Mouse (Mus musculus) adrenal gland, adult 2 months (tissue): ENCODE data around the gene Dusp22. TPM values are rescaled to one million over a fixed set of nuclear protein-coding genes. Genes with fewer than 3 reads are reported as not detected.

ENCODE experiments used
- DNase-seq: peaks from one replicate; pipeline ENCODE4 v3.0.0; 2021
- long read RNA-seq: library from polyadenylated mRNA; stranded (forward); transcript quantifications from one replicate; pipeline ENCODE4 v2.0.0, GENCODE M21; 2021
- polyA plus RNA-seq: library from polyadenylated mRNA; depleted of rRNA; stranded (reverse); fragments of >200 nt; gene quantifications from 2 replicates; pipeline ENCODE4 v1.2.3, GENCODE M21; 2012; rRNA removed
- total RNA-seq, 2 experiments: library from RNA; stranded (reverse); gene quantifications; 2 replicates each; pipeline ENCODE4 v1.2.3; 2021

Dusp22 gene
- total RNA-seq (10 to 100 TPM; 21.8 to 29.6 TPM), polyA plus RNA-seq (7.6 and 9.5 TPM in 2 replicates)
- long read RNA-seq, transcript Dusp22-202 (7 exons, 3,015 nt) = major isoform, 16 of 27 reads
- long read RNA-seq, transcript Dusp22-201 (8 exons, 1,161 nt) = minor isoform, 11 of 27 reads
- long read RNA-seq, partial matches to known transcripts = 0 of 27 reads
- long read RNA-seq, other reads (novel, unspliced or antisense) = 0 of 27 reads

DNA sequence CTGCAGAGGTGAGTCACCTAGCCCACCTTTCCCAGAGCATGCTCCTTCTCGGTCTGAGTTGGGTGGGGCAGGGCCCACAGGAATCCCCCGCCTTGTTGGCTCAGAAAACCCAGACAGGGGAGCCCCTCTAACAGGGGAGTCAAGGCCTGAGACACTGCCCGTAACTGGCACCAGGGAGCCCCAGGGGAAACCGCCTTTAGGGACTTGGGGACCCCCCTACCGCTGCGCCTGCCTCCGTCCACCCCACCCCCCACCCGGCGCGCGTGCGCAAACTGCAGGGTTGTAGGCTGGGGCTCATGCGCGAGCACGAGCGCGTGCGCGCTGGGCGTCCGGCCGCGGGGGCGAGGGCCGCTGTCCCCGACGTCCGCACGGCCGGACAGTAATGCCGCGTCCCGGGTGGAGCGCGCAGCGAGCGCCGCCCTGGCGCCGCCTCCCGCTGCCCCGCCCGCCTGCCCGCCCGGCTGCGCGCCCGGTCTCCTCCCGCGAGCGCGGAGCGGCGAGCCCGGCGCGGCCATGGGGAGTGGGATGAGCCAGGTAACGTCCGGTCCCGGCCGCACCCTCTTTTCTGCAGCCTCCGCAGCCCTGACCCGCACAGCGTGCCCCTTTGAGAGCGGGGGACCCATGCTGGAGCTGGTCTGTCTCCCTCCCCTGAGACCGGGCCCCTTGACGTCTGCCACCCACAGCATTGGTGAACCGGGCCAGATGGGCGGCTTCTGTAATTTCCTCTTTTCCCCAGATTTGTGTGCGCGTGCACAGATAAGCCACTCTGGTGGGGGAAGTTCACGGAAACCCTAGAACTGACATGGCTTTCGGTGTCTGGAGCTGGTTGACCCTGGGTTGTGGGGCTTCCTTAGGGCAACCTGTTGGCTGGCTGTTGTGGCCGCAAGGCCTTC, at the start of gene Dusp22:
Dusp22 (plus strand) TSS at position 387 of the 893 bp plus-strand sequence.
- peak; percentile 97 for DNase-seq

DNA sequence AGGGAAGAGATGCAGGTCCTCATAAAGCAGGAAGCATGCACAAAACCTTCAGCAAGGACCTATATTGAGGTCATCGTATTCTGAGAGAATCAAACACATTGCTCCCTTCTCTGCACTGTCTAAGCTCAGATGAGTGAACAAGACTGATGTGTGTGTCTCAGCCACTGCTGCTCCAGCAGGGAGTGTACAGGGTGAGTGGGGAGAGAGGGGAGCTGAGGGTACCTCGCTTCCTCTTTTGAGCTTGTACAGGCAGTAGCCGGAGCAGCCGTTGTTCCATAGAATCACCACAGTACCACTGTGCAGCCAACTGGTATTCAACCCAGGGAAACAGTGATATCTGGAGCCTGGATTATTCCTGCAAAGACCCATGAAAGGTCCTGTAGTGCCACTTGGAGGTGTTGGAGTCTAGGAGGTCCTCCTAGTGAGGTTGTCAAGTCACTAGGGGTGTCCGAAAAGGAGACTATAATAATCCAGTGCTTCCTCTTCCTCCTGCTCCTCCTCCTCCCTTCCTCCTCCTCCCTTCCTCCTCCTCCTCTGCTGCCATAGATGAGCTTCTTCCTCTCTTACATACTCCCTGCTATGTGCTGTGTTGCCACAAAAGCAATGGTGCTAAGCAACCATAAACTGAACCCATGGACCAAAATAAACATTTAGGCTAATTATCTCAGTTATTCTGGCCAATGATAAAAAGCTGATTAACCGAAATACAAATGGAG, 47.6 kb upstream of the Dusp22 start:
- no peak for DNase-seq

DNA sequence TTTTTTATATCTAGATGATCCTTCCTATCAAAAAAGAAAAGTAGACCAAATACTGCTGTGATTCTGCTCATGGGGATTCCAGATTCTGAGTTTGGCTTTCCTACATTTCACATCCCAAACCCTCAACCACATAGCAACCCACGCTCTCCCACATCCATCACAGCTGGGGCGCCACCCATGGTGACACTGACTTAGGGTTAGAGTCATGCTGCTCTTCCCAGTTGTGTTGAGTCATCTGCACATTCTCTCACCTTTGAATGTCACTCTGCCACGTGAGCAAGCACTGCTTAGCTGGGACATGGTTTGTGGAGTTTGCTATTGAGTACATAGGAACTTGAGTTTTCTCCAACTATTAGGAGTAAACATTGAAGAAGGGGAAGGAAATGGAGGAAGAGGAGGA, 40.1 kb upstream of the Dusp22 start:
- peak; percentile 14 for DNase-seq

DNA sequence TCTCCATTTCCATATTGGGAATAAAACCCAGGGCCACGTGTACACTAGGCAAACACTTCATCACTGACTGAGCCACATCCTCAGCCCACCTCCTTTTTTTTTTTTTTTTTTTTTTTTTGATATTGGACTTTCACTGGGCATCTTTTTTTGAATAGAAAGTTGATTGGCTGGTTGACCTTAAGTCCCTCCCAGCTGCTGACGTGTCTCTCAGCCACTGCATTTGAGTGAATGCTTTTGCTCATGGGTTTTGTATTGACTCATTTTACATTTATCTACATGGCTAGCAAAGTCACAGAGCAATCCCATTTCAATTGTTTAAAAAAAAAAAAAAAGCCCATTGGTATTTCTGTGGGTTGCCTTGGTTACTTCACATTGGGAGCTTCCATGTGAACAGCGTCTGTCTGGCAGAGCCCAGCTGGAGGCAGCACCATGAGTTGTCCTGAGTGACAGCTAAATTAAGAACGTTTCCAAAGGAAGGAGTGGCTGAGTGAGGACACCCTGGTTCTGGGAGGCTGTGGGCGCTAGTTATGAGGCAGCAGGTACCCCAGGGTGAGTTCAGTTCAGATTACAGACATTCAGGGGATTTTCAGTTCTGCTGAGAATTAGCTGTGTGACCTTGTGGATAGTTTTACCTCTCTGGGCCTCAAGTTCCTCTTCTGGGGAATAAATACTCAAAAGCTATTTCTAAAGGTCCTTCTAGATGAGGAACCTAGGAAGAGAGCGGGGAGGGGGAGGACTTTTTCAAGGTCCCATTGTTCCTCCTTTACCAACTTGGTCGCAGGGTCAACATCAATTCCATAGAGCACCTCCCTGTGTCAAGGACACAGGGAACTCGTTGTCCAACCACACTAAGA, 31.4 kb upstream of the Dusp22 start:
- DNase-seq = no peak

DNA sequence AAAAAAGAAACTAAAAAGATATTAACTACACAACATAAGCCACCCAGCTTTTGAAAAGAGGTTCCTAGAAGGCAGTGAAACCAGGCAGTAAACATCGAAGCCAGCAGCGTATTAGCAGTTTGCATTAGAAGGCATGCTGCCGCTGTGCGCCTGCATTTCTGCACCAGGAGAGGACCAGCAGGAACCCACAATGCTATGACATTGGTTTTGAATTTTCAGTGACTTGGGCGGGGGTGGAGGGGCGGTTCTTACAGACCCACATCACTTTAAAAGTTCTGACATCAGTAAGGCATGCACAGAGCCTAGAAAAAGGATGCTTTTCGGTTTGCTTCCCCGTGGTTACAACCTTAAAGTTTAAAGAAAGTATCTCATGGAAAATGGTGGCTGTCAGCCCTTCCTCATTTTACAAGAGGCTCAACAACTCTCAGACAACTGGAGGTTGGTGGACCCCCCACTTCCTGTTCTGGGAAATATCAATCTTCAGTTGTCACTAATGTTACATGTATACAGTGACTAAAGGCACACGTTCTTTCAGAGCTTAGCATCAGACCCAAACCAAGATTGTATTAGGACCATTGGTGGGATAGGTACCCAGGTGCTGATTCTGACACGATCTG, 29.9 kb upstream of the Dusp22 start:
- DNase-seq = no peak

DNA sequence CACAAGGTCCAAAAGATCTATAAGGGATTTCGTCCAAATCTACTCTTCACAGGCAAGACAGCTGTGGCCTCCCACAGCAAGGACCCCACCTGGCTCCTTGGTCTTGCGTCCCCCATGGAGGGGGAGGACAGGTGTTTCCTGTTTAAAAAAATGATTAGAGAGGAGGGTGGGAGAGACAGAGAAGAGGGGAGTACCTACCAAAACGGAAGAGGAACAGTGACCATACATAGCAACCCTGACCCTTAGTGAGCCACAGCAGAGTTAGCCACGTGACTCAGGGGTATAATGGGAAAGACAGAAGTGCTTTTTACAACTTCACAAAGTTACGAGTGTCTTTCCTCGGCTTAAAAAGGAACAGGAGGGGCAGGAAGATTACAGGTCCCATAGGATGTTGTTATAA, 26.8 kb upstream of the Dusp22 start:
- DNase-seq = no peak

DNA sequence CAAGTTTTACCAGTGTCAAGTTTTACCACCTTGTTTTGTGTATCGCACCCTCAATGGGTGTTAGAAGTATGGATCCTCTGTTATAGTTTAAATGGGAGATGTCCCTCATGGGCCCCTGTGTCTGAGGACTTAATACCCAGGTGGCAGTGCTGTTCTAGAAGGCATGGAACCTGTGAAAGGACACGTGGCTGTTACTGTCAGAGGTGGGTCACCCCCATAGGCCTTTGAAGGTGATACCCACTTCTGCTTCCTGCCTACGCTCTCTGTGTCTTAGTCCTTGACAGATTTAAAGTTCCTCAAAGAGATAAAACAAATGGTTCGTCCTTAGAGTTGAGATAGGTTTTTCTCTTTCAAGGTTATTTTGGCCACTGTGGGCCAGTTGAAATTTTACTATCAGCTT, 23.3 kb upstream of the Dusp22 start:
- DNase-seq = no peak

DNA sequence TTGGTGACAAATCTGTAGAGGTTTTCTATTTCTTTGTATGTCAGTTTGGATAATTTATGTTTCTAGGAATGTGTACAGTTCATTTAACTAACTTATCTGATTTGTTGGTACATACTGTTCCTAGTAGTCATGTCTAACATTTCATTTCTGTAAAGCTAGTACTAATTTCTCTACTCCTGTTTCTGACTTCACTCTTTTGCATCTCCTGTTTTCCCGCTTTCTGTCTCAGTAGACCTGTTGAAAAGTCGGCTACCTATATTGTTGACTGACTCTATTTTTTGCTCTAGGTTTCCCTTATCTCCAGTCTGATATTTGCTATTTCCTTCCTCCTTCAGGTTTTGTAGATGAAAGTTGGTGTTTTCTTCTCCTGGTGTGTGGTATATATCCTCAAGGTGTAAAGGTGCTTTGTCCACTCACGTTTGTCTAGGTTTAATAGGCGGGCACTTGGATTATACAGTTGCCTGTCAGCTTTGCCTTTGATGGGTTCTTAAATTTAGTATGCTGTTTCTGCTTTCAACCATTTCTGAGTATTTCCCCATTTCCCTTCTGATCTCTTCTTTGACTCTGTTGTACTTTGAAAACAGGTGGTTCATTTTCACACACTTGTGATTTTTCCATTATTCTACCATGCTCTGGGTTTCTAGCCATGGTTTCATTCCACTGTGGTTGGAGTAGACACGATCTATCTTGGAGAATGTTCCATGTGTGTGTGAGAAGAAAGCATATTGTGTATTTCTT, 21.3 kb upstream of the Dusp22 start:
- DNase-seq = no peak

DNA sequence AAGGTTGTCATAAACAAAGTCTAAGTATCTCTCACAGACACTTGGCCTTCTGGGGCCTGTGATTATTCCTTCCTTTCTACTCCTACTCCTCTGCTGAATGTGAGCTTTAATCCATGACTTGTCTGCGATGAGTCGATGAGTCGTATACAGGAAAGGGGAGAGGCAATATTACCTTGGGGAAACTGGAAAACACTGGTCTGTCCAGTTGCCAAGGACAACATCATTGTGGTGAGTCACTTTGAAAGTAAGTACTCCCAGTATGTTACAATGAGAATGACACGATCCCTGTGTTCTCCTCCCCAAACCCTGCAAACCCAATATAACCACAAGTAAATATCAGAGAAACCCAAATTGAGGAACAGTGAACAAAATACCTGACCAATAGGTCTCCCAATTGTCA, 17.7 kb upstream of the Dusp22 start:
- peak; percentile 71 for DNase-seq

DNA sequence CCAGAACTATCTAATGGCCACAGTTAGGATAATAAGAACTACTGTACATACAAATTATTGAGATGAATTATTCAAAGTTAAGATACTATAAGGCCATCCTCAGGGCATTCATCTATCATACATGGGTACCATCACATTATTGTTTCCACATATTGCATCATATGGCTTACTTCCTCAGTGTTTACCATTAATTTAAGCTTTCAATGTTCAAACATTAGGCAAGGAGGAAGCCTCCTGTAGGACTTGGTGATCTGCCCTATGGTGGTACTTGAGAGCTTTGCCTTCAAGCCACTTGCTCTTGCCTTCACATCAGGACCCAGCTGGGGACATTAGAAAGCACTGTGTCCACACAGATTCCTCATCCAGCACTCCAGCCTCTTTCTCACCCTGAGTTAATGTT, 11.3 kb upstream of the Dusp22 start:
- no peak for DNase-seq

DNA sequence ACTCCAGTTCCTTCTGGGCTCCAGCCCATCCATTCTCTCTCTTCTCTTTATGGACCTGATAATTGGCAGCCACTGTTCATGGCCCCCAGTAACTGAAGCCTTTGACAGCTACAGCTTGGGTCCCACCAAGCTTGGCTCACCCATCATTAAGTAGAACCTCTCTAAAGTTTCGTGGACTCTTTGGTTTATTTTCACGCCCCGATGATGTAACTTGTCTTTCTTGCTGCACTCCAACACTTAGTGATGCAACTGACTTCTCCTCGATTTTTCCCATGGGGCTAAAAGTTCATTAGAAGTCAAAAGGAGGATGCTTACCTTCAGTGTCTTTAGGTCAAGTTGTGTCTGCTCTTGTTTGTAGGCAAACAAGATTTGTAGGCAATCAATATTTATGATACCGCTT, 10.6 kb upstream of the Dusp22 start:
- no peak for DNase-seq

DNA sequence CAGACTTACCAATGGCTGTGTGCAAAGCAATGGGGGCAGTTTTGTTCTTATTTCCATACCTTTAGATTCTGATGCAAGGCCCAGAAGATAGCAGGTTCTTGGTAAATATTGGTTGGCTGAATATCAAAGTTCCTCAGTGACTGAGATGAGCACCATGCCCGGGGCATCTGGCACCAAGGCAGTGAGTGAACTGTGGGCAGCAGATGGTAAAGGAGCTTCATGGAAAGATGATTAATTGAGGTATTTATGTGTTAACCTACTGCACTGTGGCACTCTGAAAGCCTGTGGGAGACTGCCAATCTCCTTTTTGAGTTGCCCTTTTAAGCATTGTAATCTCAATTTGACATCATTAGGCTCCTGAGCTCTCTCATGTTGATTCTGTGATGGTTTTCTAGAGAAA, 9.1 kb upstream of the Dusp22 start:
- DNase-seq = no peak

DNA sequence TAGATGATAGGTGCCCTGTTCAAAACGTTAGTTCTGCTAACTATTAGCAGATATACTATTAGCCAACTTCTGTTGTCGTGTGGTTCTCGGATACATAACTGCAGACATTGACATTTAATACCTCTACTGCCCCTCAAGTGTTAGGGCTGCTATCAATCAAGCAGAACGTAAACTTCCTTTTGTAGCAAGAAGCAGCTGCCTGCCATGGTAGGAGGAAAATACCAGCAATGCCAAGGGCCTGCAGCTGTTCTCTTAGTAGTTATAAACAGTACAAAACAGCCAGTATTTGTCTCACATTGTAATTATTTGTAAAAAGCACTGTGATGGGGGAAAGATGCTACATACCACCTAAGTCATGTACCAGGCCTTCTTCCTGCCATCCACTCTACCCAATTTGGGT, 6.7 kb upstream of the Dusp22 start:
- no peak for DNase-seq

DNA sequence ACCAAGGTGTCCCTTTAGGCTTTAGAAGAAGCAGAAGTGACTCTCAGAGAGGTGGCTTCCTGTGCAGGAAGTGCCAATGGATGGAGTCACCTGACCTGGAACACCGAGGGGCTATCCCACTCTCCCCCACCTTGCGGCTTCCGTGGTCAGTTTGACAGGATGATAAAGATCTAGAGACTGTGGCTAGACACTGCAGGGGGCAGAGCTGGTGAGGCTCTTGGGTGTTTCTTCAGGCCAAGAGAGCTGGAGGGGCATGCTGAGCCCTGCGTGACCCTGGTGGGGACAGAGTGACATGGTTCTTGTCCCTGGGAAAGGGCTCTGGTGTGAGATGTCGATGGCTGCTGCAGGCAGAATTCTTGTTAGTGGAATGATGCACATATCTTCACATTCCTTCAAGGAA, 5.3 kb upstream of the Dusp22 start:
- no peak for DNase-seq

DNA sequence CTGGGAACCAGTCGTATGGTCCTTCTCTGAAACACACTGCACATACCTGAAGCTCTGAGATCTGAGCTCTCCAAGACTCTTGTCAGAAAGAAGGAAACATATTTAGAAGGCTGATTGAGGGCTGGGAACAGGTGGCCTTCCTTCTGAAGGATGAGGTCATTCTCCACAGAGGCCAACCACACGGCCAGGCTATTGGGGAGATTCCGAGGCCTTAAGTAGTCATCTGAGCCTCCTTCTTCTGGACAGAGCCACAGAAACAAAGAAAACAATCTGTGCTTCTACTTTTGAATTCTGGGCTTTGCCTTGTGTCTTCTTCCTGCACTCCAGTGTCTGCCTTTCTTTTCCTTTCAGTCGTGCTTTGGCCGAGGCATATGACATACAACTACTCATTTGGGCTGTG, 2.9 kb upstream of the Dusp22 start:
- no peak for DNase-seq

DNA sequence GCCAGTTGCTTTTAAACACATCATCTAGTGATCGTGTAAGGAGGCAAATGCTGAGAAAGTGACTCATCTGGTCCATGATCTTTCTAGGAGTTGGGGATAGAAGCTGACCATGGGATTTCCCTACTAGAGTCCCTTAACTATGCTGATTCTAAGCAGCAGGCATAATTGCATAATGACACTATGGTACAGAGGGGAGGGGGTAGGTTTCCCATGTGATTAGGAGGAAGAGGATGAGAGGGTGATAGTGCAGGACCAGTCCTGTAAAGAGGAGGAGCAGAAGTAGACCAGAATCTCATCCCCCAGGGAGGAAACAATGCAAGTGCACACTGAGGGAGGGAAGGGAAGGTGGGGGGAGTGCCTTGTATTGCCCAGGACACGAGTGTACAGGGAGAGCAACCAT, 2.0 kb upstream of the Dusp22 start:
- no peak for DNase-seq

DNA sequence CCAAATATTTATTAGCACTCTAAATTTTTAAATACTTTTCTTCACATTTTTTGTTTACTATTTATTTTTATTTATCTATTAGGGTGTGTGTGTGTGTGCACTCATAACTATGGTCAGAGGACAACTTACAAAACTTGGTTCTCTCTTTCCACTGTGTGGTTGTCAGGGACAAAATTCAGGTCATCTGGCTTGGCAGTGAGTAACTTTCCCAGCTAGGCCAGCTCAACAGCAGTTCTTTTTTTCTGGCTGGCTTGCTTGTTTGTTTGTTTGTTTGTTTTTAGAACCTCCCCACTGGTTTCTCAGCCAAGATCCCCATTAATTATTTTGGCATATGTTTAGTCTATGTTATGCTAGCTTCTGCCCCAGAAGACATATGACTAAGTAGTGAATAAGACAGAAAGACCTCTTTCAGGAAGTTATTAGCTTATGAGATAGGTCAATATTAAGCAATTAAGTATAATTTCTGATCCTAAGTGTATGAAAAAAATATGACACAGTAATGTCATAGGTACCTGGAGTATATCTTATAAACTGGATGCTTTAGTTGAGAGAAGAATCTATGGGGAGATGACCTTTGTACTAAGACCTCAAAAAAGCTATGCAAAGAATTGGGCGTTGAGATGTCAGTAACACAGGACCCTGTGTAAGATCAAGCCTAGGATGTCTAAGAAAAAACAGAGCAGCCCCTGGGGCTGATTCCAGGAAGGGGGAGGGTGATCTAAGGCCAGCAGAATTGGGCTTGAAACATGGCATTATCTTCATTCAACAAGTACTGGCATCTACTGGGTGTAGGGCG, 1.4 kb upstream of the Dusp22 start:
- no peak for DNase-seq

DNA sequence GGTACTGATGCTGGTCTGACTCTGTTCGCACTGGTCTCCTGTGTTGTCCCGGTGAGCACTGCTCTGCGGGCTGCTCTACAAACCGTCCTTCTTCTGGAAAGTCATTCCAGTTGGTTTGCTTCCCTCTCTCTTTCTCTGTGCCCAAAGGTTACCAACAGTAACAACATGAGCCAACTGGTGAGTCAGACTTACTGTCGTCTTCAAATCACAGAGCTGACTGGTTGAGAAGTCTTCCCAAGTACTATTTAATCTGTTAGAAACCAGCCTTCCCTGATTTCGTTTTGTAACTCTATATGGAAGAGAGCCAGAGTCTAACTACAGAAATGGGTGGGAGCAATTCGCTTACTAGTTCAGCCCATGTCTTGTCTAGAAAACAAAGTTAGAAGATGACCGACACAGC, 5.5 kb downstream of the Dusp22 start:
- peak; percentile 65 for DNase-seq

DNA sequence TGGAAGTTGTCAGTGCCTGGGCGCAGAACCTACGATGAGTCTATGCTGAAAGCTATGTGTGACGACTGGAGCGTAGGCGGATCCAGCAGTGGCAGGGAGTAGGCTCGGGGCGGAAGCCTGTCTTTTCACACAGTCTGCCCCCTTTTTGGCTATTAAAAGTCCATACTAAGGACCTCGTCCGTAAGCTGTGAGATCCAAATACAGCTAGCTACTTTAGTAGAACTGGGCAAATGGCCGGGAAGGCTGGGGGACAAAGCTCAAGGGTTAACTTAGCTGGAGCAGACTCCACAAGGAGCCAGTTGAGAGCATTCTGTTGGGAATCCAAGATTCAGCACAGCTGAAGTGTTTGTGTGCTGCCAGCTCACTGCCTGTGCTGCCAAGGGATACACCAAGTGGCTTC, 6.7 kb downstream of the Dusp22 start:
- no peak for DNase-seq

DNA sequence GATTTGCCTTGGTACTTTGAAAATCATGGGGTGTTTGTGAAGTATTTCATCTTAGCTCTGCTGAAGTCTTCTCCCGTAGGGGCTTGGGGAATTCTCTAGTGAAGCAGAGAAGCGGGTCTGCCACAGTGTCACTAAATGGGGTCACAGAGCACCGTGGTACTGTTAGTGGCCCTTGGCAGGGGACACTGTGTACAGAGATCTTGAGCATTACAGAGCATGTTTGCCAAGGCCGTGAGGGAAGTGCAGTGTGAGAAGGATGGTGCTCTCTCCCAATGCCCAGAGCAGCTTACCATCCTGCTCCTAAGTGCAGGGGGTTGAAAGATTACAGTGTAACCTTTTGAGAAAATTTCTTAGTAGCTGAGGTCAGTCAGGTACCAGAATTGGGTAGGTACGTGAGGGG, 8.5 kb downstream of the Dusp22 start:
- DNase-seq = no peak
